Mouse (Mus musculus): ENCODE data around the gene Mmaa.

Mmaa gene

GRCm38 (mm10) chr8:79222752-79223141 is 72.0 kb downstream of the Mmaa start:
- DNase-seq (ENCODE audit: inconsistent ontology term): no peak

GRCm38 (mm10) chr8:79222106-79222751 is 72.5 kb downstream of the Mmaa start:
- DNase-seq (ENCODE audit: inconsistent ontology term): no peak
